Mouse (Mus musculus): ENCODE data around the gene Slc2a12.
A peak's percentile ranks its signal among the peaks of the same experiment; 100 is the strongest.

Slc2a12 gene

DNA sequence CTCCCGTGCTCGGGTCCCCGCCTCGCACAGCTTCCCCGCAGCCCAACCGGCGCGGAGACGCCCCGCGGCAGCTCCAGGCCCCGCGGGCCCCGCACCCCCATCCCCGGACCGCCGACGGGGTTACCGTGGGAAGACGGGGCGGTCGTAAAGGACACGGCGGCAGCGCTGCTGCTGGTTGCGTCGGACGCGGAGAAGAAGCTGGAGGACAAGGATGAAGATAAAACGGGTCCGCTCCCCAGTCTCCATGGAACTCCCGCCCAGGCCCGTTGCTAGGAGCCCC is 86.1 kb downstream of the Slc2a12 start:
- DNase-seq, result no peak

DNA sequence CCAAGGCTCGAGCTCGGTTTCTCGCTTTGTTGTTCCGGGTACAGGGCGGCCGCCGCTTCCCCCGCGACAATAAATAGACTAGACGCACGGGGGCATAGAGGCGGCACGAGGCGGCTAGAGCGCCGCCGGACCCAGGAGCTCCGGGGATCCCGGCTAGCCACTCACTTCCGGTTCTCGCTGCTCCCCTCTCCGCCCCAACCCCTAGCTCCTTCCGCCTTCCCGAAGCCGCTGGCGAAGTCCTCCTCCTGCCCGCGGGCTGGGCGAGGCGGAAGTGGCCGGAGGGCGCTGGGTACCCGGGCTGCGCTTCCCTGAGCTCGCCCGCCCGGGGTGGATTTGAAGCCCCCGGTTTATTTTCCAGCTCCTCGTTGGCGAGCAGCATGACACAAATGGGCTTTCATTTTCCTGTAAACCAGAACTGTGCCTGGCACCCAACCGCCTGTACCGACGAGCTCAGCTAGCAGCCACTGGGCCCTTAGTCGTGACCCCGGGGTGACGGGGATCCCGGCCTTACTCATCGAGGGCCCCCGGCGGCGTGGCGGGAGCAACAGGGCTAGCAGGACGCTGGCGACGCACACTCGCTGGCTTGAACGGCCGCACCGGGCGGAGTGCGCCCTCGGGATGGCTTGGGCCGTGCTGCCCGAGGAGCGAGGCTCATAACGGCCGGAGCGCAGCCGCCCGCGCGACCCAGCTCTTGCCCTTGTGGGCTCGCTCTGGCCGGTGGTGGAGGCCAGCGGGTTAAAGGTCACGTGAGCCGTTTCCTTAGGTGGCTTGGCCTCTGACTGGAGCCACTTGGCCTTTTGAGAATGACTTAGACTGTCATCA is 86.7 kb downstream of the Slc2a12 start, which contains the start of gene Tbpl1:
Tbpl1 (minus strand) TSS at position 667 of the 822 bp plus-strand sequence.
- DNase-seq, result peak; percentile 96 to 98

DNA sequence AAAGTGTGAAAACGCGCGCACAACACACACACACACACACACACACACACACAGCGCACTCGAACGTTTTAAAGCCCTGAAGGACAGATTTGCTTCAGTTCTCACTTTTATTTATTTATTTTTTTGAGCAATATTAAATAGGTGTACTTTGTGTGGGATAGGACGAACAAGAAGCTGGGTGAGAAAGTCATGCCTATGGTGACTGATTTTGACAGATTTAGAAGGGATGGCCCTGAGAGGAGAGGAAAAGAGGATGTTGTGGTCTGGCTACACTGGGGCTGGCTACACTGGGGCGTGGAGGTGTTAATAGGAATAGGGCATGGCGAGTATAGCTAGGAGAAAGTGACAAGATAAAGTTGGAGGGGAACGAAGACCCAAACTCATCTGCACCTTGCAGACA is 87.4 kb downstream of the Slc2a12 start:
- DNase-seq, result peak in 1 of 2 experiments; percentile 34

DNA sequence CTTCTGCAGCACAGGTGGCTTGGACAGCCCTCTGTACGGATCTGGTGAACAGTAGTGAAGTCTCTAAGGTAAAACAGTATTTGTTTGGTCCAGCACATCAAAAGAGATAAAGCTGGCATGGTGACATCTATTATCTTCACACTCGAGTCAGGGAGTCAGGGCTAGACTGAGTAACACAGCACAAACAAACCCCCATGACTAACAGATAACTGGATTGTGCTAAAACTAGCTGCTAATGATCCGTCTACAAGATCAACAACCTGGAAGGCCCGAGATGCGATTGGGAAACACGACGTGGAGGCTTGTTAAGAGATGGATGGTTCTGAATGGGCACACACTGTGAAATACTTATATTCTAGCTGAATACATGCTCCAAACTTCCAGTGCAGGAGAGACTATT is 101.1 kb downstream of the Slc2a12 start:
- no peak for DNase-seq

DNA sequence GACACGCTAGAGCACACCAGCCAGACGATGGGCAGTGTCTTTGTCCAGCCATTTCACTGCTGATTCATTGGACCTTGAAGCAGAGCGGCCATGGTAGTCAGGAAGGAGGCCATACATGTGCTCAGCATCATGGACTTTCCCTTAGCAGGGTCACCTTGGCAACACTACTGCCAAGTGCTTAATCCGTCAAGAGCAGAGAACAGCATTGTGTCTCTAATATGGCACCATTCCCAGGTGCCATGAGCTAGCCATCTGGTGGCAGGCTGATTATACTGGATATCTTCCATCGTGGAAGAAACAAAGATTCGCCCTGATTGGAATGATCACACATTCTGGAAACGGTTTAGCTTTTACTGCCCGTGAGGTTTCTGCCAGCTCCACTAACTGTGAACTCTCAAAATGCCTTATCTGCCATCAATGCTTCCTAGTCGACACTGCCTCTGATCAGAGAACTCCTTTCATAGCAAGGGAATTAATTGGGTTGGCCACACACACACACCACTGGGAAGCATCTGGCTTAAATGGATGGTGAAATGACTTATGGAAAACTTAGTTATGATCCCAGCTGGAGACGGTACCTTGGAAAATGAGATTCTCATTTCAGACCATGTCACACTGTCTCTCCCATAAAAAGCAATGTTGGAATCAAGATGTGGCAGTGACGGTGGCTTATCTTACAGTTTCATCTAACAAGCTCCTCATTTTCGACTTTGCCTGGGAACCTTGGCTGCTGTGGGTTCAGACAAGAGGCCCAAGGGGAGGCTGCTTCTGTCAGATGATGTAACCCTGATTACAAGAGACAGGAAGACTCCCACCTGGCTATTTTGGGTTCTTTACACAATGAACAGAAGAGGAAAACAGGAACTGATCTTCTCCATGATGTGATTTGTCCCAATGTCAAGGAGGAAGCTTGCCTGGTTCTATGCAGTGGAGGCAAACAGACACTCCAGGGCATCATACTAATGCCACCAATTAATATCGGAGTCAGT is 101.8 kb downstream of the Slc2a12 start:
- no peak for DNase-seq

DNA sequence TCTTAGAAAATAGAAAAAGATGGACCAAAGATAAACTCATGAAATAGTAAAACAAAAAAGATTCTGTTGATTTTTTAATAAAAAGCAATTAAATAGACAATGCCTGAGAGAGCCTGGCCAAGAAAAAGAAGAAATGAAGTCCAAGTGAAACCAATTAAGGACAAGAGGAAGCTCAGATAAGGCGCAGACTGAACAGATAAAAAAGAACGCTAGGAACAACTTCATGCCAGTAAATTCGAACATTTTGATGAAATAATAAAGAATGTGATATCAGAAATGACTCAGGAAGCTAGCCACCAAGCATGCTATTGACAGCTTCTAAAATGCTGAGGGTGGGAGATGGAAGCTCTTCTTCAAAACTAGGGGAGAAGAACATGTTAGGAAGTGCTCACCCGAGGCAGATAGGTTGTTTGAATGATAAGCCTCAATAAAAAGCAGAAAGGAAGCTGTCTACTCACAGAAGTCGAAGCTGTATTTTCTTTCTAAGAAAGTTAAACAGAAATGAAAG is 106.4 kb downstream of the Slc2a12 start:
- no peak for DNase-seq

Data from lung, postnatal 4 days (tissue).